Mouse (Mus musculus): ENCODE measurements at regions not wholly inside any gene's neighbourhood (a gene's known extent, or its start where the extent isn't known, plus 50 kb on each side); places are given as distances from the start of the nearest gene placed in this dataset.

DNA sequence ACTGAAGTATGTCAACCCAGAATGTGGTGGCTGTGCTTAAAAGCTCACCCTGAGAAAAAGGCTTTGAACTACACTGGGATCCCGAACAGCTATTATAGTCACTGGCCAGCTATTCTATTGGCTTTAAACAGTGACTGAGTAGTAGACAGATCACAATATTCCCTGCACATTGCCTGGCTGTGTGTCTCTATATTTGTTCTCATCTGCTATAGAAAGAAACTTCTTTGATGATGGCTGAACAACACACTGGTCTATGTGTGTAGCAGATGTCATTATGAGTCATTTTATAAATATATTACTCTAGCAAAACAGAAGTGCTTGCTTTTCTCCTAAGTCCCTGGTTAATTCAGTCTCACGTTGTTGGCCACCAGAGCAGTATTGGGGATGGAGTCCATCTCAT, 152.1 kb upstream of the Slco6d1 start:
- TF ChIP-seq CTCF (IDR thresholded peaks at IDR 0.05; ENCODE audit: low read depth) (no peak), EP300 (IDR thresholded peaks at IDR 0.05; ENCODE audit: low read depth) (no peak)
